Mouse (Mus musculus) kidney, adult 2 months (tissue): ENCODE measurements around the gene Pitpnm3.

Experiments used
- CTCF ChIP-seq: fragments of 200-500 bp; conservative IDR thresholded peaks from 2 replicates; pipeline ENCODE4 v1.5.1; 2011; ENCODE audit warnings: low read depth, mild to moderate bottlenecking, control low read depth, low read length, moderate library complexity, mixed read lengths; ENCODE audit not compliant: insufficient read depth, insufficient read length
- POLR2A ChIP-seq: fragments of 200-500 bp; IDR thresholded peaks from one replicate; pipeline ENCODE4 v1.6.1; 2011; ENCODE audit warnings: low read depth, low read length, control low read depth

DNA sequence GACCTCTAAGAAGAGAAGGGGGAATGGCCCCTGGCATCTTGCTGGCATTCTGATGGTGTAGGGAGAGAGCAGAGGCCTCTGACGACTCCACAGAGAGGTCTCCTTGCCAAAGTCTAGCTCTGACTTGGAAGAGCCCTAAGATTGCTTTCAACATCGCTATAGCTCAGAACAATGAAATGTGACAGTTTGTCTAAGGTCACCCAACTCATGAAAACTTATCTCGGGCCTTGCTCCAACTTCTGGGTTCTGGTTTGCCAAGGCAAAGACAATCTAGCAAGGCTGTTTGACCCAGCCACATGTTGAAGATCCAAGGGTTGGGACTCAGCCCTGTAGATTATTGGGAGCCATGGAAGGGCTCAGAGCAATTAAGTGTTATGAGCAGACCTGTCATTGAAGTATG lies 91.3 kb downstream of the Pitpnm3 start:
- TF ChIP-seq CTCF (no peak), POLR2A (no peak)
